Mouse (Mus musculus) spleen, adult 2 months (tissue): Measurements from ENCODE around the gene Naa50. TPM values are rescaled to one million over a fixed set of nuclear protein-coding genes. Genes with fewer than 3 reads are reported as not detected.
A peak's percentile ranks its signal among the peaks of the same experiment; 100 is the strongest.

Experiments used
- DNase-seq, 2 experiments: peaks; one replicate each; pipeline versions ENCODE4 v3.0.0 to v3.0.0-alpha.2; 2012 to 2021; ENCODE audit warnings: low spot score in 2 of 2, low read depth in 1 of 2
- H3K27ac ChIP-seq: fragments of 200-500 bp; 2 replicates; pipeline ENCODE4 v1.5.1; 2012; ENCODE audit warnings: low read length, inconsistent platforms; ENCODE audit not compliant: insufficient read depth
- H3K27me3 ChIP-seq: fragments of 200-500 bp; 2 replicates; pipeline ENCODE4 v1.6.1; 2012; ENCODE audit warnings: mild to moderate bottlenecking, moderate library complexity, low read length, inconsistent platforms; ENCODE audit not compliant: control insufficient read depth, insufficient read depth
- H3K36me3 ChIP-seq: fragments of 200-500 bp; 2 replicates; pipeline ENCODE4 v1.6.1; 2012; ENCODE audit warnings: mild to moderate bottlenecking, low read length, inconsistent platforms; ENCODE audit not compliant: control insufficient read depth, insufficient read depth
- H3K4me1 ChIP-seq: fragments of 200-500 bp; 2 replicates; pipeline ENCODE4 v1.6.1; 2011; ENCODE audit warnings: inconsistent platforms; ENCODE audit not compliant: control insufficient read depth, insufficient read depth, insufficient read length
- H3K4me3 ChIP-seq: fragments of 200-500 bp; 2 replicates; pipeline ENCODE4 v1.5.1; 2011; ENCODE audit warnings: mild to moderate bottlenecking, inconsistent platforms; ENCODE audit not compliant: insufficient read depth, insufficient read length; ENCODE audit errors: extremely low read depth
- CTCF ChIP-seq: fragments of 200-500 bp; IDR thresholded peaks from 2 replicates; pipeline ENCODE4 v1.5.1; 2011; ENCODE audit warnings: mild to moderate bottlenecking, inconsistent platforms; ENCODE audit not compliant: insufficient read depth, insufficient read length, insufficient replicate concordance; ENCODE audit errors: extremely low read depth
- POLR2A ChIP-seq: fragments of 200-500 bp; IDR thresholded peaks from 2 replicates; pipeline ENCODE4 v1.6.1; 2011; ENCODE audit warnings: low read depth, low read length, inconsistent platforms
- WGBS: fragments of 180-500 bp; shearing (Covaris S2); methylation state at CpG from one replicate; pipeline ENCODE4 v1.1.7; 2018; 5-methylcytosine and 5-hydroxymethylcytosine counted together
- polyA plus RNA-seq: library from polyadenylated mRNA; depleted of rRNA; stranded (reverse); fragments of >200 nt; gene quantifications from 2 replicates; pipeline ENCODE4 v1.2.3, GENCODE M21; 2012

Gene Naa50
- polyA plus RNA-seq, 1 experiment: 9.1 TPM

GRCm38 (mm10) chr16:44125436-44125835, 14.2 kb upstream of the Naa50 start:
- no peak for TF ChIP-seq POLR2A
- TF ChIP-seq CTCF: no peak
- H3K36me3 ChIP-seq: no peaks in the 10 kb centered on the region
- 93% methylated on average over 2 of the region's 2 CpGs for WGBS

GRCm38 (mm10) chr16:44126437-44126836, 13.2 kb upstream of the Naa50 start:
- no peak overlapping the region for H3K27ac ChIP-seq
- no peak for TF ChIP-seq POLR2A
- no peak for TF ChIP-seq CTCF
- no peak overlapping the region for H3K4me3 ChIP-seq
- no peak for DNase-seq
- no peaks in the 10 kb centered on the region for H3K4me1 ChIP-seq
- WGBS: 49% methylated on average over 4 of the region's 4 CpGs
- no peaks in the 10 kb centered on the region for H3K36me3 ChIP-seq
- no peaks in the 10 kb centered on the region for H3K27me3 ChIP-seq

More at GRCm38 (mm10) chr16:44125436-44125835, 14.2 kb upstream of the Naa50 start:
- no peak overlapping the region for H3K27ac ChIP-seq
- no peak for DNase-seq
- no peaks in the 10 kb centered on the region for H3K27me3 ChIP-seq
- no peaks in the 10 kb centered on the region for H3K4me1 ChIP-seq
- no peak overlapping the region for H3K4me3 ChIP-seq

GRCm38 (mm10) chr16:44132300-44132699, 7.3 kb upstream of the Naa50 start:
- WGBS: 80% methylated on average over 4 of the region's 4 CpGs
- H3K27ac ChIP-seq: no peak overlapping the region
- no peaks in the 10 kb centered on the region for H3K27me3 ChIP-seq
- TF ChIP-seq POLR2A (no peak), CTCF (no peak)
- H3K36me3 ChIP-seq: no peaks in the 10 kb centered on the region
- H3K4me1 ChIP-seq: no peaks in the 10 kb centered on the region; the same call in 1 of the 2 replicates
- no peak for DNase-seq
- H3K4me3 ChIP-seq: no peak overlapping the region

- no peaks in the 10 kb centered on the region for H3K36me3 ChIP-seq
- no peaks in the 10 kb centered on the region for H3K27me3 ChIP-seq
- H3K27ac ChIP-seq: no peak overlapping the region
- DNase-seq: no peak
- H3K4me3 ChIP-seq: no peak overlapping the region
- WGBS: 88% methylated on average over 3 of the region's 3 CpGs
- H3K4me1 ChIP-seq: no peaks in the 10 kb centered on the region; the same call in none of the 2 replicates
- TF ChIP-seq CTCF (no peak), POLR2A (no peak)
Observed at GRCm38 (mm10) chr16:44133187-44133586, 6.4 kb upstream of the Naa50 start.

GRCm38 (mm10) chr16:44136511-44137021, 3.1 kb upstream of the Naa50 start:
- H3K4me1 ChIP-seq: peaks cover 1% of the 10 kb centered on the region
- no peak for DNase-seq
- TF ChIP-seq CTCF (no peak), POLR2A (no peak)
- H3K36me3 ChIP-seq: no peaks in the 10 kb centered on the region
- H3K27me3 ChIP-seq: no peaks in the 10 kb centered on the region
- H3K27ac ChIP-seq: no peak overlapping the region
- H3K4me3 ChIP-seq: no peak overlapping the region
- 65% methylated on average over 6 of the region's 6 CpGs for WGBS

GRCm38 (mm10) chr16:44138377-44138978, 1.2 kb upstream of the Naa50 start:
- Histone ChIP-seq H3K27me3 (no peaks in the 10 kb centered on the region), H3K27ac (peak overlapping the region; percentile 100), H3K4me1 (peaks cover 3% of the 10 kb centered on the region), H3K36me3 (no peaks in the 10 kb centered on the region), H3K4me3 (peak overlapping the region; percentile 80)
- WGBS: 1% methylated on average over 24 of the region's 24 CpGs
- DNase-seq: peak in 1 of 2 experiments; percentile 16
- TF ChIP-seq POLR2A: peak; percentile 53; the same call in 1 of the 2 replicates
- TF ChIP-seq CTCF: no peak

- WGBS: under 1% methylated on average over 25 of the region's 25 CpGs
- TF ChIP-seq CTCF: no peak
- TF ChIP-seq POLR2A: no peak
- H3K4me3 ChIP-seq: peak overlapping the region; percentile 80
- H3K36me3 ChIP-seq: no peaks in the 10 kb centered on the region
- H3K27ac ChIP-seq: peak overlapping the region; percentile 100
- H3K27me3 ChIP-seq: no peaks in the 10 kb centered on the region
- peaks cover 3% of the 10 kb centered on the region for H3K4me1 ChIP-seq
- DNase-seq: peak; percentile 78 to 94
Observed at GRCm38 (mm10) chr16:44138979-44139535, 573 bp upstream of the Naa50 start.
